Mouse (Mus musculus) kidney, embryonic 15.5 days (tissue): Measurements from ENCODE around the gene H2-Q6. TPM values are rescaled to one million over a fixed set of nuclear protein-coding genes. Genes with fewer than 3 reads are reported as not detected.
"Not testable (repeated sequence)": the region's sequence is repeated elsewhere in the genome, so short reads cannot be mapped to it uniquely, and the experiment has no call there.

ENCODE experiments used
- ATAC-seq: fragments of 200-750 bp; cut with Nextera tagmentation; replicated peaks from 2 replicates; pipeline ENCODE4 v1.8.0; 2017; ENCODE audit warnings: moderate TSS enrichment; ENCODE audit not compliant: low FRiP score
- H3K27ac ChIP-seq: fragments of 300-500 bp; sonication (generic); 2 replicates; pipeline ENCODE4 v1.5.1; 2015; ENCODE audit warnings: mild to moderate bottlenecking, inconsistent platforms
- H3K27me3 ChIP-seq: fragments of 300-500 bp; sonication (generic); 2 replicates; pipeline ENCODE4 v1.6.1; 2015; ENCODE audit warnings: inconsistent platforms
- H3K36me3 ChIP-seq: fragments of 300-500 bp; sonication (generic); 2 replicates; pipeline ENCODE4 v1.6.1; 2015; ENCODE audit warnings: inconsistent platforms
- H3K4me1 ChIP-seq: fragments of 300-500 bp; sonication (generic); 2 replicates; pipeline ENCODE4 v1.6.1; 2015; ENCODE audit warnings: inconsistent platforms
- H3K4me2 ChIP-seq: fragments of 300-500 bp; sonication (generic); 2 replicates; pipeline ENCODE4 v1.6.1; 2015; ENCODE audit warnings: moderate library complexity, mild to moderate bottlenecking, inconsistent platforms
- H3K4me3 ChIP-seq: fragments of 300-500 bp; sonication (generic); replicated peaks from 2 replicates; pipeline ENCODE4 v1.5.1; 2015; ENCODE audit warnings: mild to moderate bottlenecking, inconsistent platforms
- H3K9ac ChIP-seq: fragments of 300-500 bp; sonication (generic); 2 replicates; pipeline ENCODE4 v1.6.1; 2015; ENCODE audit warnings: mild to moderate bottlenecking, inconsistent platforms
- H3K9me3 ChIP-seq: fragments of 300-500 bp; sonication (generic); replicated peaks from 2 replicates; pipeline ENCODE4 v1.6.1; 2016; ENCODE audit warnings: inconsistent platforms
- WGBS: fragments of 180-500 bp; shearing (Covaris S2); methylation state at CpG from one replicate; pipeline ENCODE4 v1.1.7; 2015; ENCODE audit warnings: mixed read lengths; 5-methylcytosine and 5-hydroxymethylcytosine counted together
- polyA plus RNA-seq: library from polyadenylated mRNA; unstranded; fragments of >200 nt; fragmentation: Nextera tagmentation; extraction: Ambion mirVana; gene quantifications from 2 replicates; pipeline ENCODE4 v1.2.1, GENCODE M21; 2015

H2-Q6 gene
- polyA plus RNA-seq, 1 experiment from 2014 or later: 5.2 TPM

GRCm38 (mm10) chr17:35438395-35438794 lies 13.7 kb downstream of the H2-Q6 start:
- not testable (repeated sequence) for H3K4me3 ChIP-seq, H3K9me3 ChIP-seq, H3K9ac ChIP-seq, ATAC-seq, H3K4me1 ChIP-seq, H3K27ac ChIP-seq, H3K36me3 ChIP-seq
- peaks cover 16% of the 10 kb centered on the region for H3K27me3 ChIP-seq
- H3K4me2 ChIP-seq: 0 out of 2 replicates have a peak overlapping the region, but pooled peaks have one; percentile 99
- WGBS: 80% methylated on average over 2 of the region's 3 CpGs

- H3K4me3 ChIP-seq: peak within 1 kb of the TSS; percentile 54
- peak; percentile 94 for ATAC-seq
- peaks cover 16% of the 10 kb centered on the region for H3K27me3 ChIP-seq
- 2% methylated on average over 18 of the region's 18 CpGs for WGBS
- H3K36me3 ChIP-seq, H3K9me3 ChIP-seq, H3K4me1 ChIP-seq, H3K27ac ChIP-seq: not testable (repeated sequence)
- peak within 1 kb of the TSS; percentile 99 for H3K4me2 ChIP-seq
- H3K9ac ChIP-seq: peak within 1 kb of the TSS; percentile 62
These were observed 14.2 kb downstream of the H2-Q6 start, which contains the start of gene H2-Q7 for GRCm38 (mm10) chr17:35438885-35439284. Gene H2-Q7 (plus strand): TSS chr17:35439155.

- H3K27me3 ChIP-seq: peaks cover 16% of the 10 kb centered on the region
- H3K27ac ChIP-seq, H3K4me1 ChIP-seq, H3K36me3 ChIP-seq, H3K9me3 ChIP-seq: not testable (repeated sequence)
- peak overlapping the region; percentile 54 for H3K4me3 ChIP-seq
- peak; percentile 63 for ATAC-seq
- peak overlapping the region; percentile 99 for H3K4me2 ChIP-seq
- under 1% methylated on average over 48 of the region's 48 CpGs for WGBS
- peak overlapping the region; percentile 62 for H3K9ac ChIP-seq
These were observed 14.7 kb downstream of the H2-Q6 start for GRCm38 (mm10) chr17:35439295-35439747.

GRCm38 (mm10) chr17:35439925-35440645 lies 15.4 kb downstream of the H2-Q6 start:
- WGBS: 49% methylated on average over 27 of the region's 27 CpGs

GRCm38 (mm10) chr17:35442376-35442775 lies 17.7 kb downstream of the H2-Q6 start:
- WGBS: 89% methylated on average over 2 of the region's 2 CpGs
- not testable (repeated sequence) for ATAC-seq

More at GRCm38 (mm10) chr17:35439925-35440645, 15.4 kb downstream of the H2-Q6 start:
- not testable (repeated sequence) for H3K4me1 ChIP-seq, H3K9ac ChIP-seq, H3K4me3 ChIP-seq, H3K27ac ChIP-seq, H3K9me3 ChIP-seq, ATAC-seq, H3K36me3 ChIP-seq
- Histone ChIP-seq H3K27me3 (peaks cover 16% of the 10 kb centered on the region), H3K4me2 (peak overlapping the region; percentile 99)

GRCm38 (mm10) chr17:35444510-35444909 lies 19.9 kb downstream of the H2-Q6 start:
- not testable (repeated sequence) for H3K4me2 ChIP-seq, H3K9ac ChIP-seq, H3K36me3 ChIP-seq, H3K9me3 ChIP-seq, ATAC-seq, H3K27me3 ChIP-seq, H3K4me3 ChIP-seq, H3K27ac ChIP-seq, H3K4me1 ChIP-seq
- WGBS: 91% methylated on average over 2 of the region's 2 CpGs

More at GRCm38 (mm10) chr17:35442376-35442775, 17.7 kb downstream of the H2-Q6 start:
- not testable (repeated sequence) for H3K4me3 ChIP-seq, H3K9ac ChIP-seq, H3K4me2 ChIP-seq, H3K36me3 ChIP-seq, H3K9me3 ChIP-seq, H3K4me1 ChIP-seq, H3K27ac ChIP-seq
- peaks cover 13% of the 10 kb centered on the region for H3K27me3 ChIP-seq

- not testable (repeated sequence) for H3K4me1 ChIP-seq, H3K9ac ChIP-seq, ATAC-seq, H3K4me3 ChIP-seq, H3K9me3 ChIP-seq, H3K4me2 ChIP-seq, H3K27me3 ChIP-seq, H3K36me3 ChIP-seq, H3K27ac ChIP-seq
- WGBS: no CpG with 5 or more reads among the region's 1 CpGs
These were observed 33.6 kb downstream of the H2-Q6 start for GRCm38 (mm10) chr17:35458247-35458646.

GRCm38 (mm10) chr17:35460513-35461341 lies 36.1 kb downstream of the H2-Q6 start:
- H3K27ac ChIP-seq, H3K4me1 ChIP-seq, H3K9me3 ChIP-seq, H3K4me2 ChIP-seq, H3K9ac ChIP-seq, H3K27me3 ChIP-seq, H3K36me3 ChIP-seq, H3K4me3 ChIP-seq, ATAC-seq: not testable (repeated sequence)
- WGBS: 58% methylated on average over 3 of the region's 9 CpGs

- not testable (repeated sequence) for H3K9ac ChIP-seq, H3K4me2 ChIP-seq, H3K27ac ChIP-seq, H3K4me3 ChIP-seq, H3K36me3 ChIP-seq, H3K9me3 ChIP-seq, ATAC-seq
- Histone ChIP-seq H3K4me1 (peaks cover 11% of the 10 kb centered on the region), H3K27me3 (peaks cover 24% of the 10 kb centered on the region)
- whole genome bisulfite sequencing: 7% methylated on average over 8 of the region's 8 CpGs
These were observed 41.0 kb downstream of the H2-Q6 start for GRCm38 (mm10) chr17:35465651-35466050.

GRCm38 (mm10) chr17:35468936-35469335 lies 44.3 kb downstream of the H2-Q6 start:
- WGBS: 54% methylated on average over 3 of the region's 3 CpGs
- not testable (repeated sequence) for H3K36me3 ChIP-seq, H3K4me3 ChIP-seq, H3K9ac ChIP-seq, H3K27ac ChIP-seq, ATAC-seq, H3K4me2 ChIP-seq, H3K9me3 ChIP-seq
- Histone ChIP-seq H3K4me1 (peaks cover 14% of the 10 kb centered on the region), H3K27me3 (peaks cover 28% of the 10 kb centered on the region)

GRCm38 (mm10) chr17:35469842-35470751 lies 45.4 kb downstream of the H2-Q6 start, which contains the start of gene H2-Q10:
Gene H2-Q10 (plus strand): TSS chr17:35470089.
- Histone ChIP-seq H3K4me1 (peaks cover 14% of the 10 kb centered on the region), H3K9me3 (no peaks in the 10 kb centered on the region), H3K4me2 (peak within 1 kb of the TSS; percentile 93), H3K9ac (peak within 1 kb of the TSS; percentile 32), H3K36me3 (no peaks in the 10 kb centered on the region), H3K27me3 (peaks cover 31% of the 10 kb centered on the region), H3K4me3 (peak within 1 kb of the TSS; percentile 50), H3K27ac (no peak within 1 kb of the TSS)
- ATAC-seq: peak; percentile 22; the same call in 1 of the 2 replicates
- under 1% methylated on average over 80 of the region's 80 CpGs for WGBS
